Mouse (Mus musculus) spleen, adult 12 weeks (tissue): ENCODE data around the gene Trim5.
"Not testable (repeated sequence)": the region's sequence is repeated elsewhere in the genome, so short reads cannot be mapped to it uniquely, and the experiment has no call there.

Source experiments
- DNase-seq: peaks from one replicate; pipeline ENCODE4 v3.0.0; 2022; ENCODE audit warnings: low spot score

Gene Trim5

DNA sequence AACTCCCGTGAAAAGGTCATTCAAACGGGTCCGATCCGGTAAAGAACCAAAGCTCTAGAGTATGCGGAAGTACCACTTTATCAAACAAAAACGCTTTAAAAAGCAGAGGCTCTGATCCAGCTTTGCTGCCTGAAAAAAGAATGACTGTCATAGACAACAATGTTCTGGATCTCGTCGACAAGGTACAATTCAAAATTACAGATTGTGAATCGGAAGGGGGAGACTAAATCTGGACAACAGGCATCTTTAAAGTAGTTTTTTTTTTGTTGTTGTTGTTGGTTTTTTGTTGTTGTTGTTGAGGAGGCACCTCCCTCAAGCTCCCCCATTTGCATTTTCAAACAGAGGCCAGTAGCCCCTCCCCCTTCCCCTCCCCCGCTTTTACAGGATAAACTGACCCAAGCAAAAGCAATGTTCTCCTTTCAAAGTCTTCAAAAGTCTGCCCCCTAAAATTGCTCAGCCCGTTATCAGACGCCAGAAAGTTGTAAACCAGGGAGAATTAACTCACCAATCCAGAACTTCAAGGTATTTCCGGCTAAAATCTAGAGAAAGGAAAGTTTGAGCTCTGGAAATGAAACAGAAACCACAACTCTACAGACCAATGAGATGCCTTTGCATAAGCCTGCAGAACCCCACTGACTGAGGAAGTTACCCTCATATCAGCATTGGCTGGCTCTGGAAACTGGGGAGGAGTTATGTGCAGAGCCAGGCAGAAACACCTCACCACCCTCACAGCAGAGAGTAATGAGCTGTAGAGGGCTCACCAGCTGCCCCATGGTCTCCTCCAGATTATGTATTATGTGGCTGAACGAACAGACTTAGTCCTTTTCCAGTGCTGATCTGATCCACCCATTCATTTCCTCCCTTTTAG is at the start of gene Trim5:
Trim5 (minus strand) TSS at position 519 of the 868 bp plus-strand sequence.
- peak; percentile 0 for DNase-seq

GRCm38 (mm10) chr7:104335547-104335946 is 47.7 kb upstream of the Trim5 start:
- DNase-seq = not testable (repeated sequence)

- DNase-seq = not testable (repeated sequence)
Measured at GRCm38 (mm10) chr7:104329171-104329570, 41.3 kb upstream of the Trim5 start, which contains the start of gene Trim34b. Gene Trim34b (plus strand): TSS chr7:104329471.

- DNase-seq = no peak
Measured at GRCm38 (mm10) chr7:104322028-104322427, 34.1 kb upstream of the Trim5 start.

DNA sequence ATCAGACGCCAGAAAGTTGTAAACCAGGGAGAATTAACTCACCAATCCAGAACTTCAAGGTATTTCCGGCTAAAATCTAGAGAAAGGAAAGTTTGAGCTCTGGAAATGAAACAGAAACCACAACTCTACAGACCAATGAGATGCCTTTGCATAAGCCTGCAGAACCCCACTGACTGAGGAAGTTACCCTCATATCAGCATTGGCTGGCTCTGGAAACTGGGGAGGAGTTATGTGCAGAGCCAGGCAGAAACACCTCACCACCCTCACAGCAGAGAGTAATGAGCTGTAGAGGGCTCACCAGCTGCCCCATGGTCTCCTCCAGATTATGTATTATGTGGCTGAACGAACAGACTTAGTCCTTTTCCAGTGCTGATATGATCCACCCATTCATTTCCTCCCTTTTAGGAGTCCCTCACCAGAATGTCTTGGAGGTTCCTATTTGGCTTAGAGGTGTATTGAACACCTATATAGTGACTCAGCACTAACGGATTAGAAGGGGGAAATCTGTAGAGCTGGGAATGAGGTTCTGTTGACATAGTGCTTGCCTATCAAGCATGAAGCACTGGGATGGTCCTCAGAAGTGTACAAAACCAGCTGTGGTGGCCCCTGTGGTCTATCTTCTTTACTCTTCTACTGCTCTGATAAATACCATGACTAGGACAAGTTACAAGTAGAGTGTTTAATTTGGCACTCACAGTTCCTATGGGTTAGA is 27.6 kb upstream of the Trim5 start, which contains the start of gene Trim12a:
Trim12a (minus strand) TSS at position 98 of the 712 bp plus-strand sequence.
- DNase-seq = not testable (repeated sequence)

GRCm38 (mm10) chr7:104314796-104315353 is 27.0 kb upstream of the Trim5 start:
- no peak for DNase-seq

GRCm38 (mm10) chr7:104291638-104292400 is 3.9 kb upstream of the Trim5 start:
- DNase-seq = no peak

DNA sequence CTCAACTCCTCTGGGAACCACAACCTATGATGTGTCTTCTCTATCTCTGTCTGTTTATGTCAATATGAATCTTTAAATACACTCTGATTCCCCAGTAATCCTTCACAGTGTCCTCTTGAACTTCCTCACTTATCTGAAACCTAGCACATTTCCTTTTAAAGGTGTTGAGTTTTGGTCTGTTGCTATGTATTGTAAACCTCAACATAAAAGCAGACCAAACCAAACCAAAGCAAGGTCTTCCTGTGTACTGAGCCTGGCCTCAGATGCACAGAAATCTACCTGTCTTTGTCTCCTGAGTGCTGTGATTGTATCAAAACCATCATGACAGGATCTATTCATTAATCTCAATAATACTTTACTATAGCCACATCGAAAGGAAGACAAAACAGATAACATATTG is 2.7 kb upstream of the Trim5 start:
- no peak for DNase-seq

- DNase-seq = not testable (repeated sequence)
Measured at GRCm38 (mm10) chr7:104279361-104279760, 8.5 kb downstream of the Trim5 start.

GRCm38 (mm10) chr7:104265335-104265734 is 22.6 kb downstream of the Trim5 start:
- not testable (repeated sequence) for DNase-seq

- not testable (repeated sequence) for DNase-seq
Measured at GRCm38 (mm10) chr7:104260380-104260779, 27.5 kb downstream of the Trim5 start.

DNA sequence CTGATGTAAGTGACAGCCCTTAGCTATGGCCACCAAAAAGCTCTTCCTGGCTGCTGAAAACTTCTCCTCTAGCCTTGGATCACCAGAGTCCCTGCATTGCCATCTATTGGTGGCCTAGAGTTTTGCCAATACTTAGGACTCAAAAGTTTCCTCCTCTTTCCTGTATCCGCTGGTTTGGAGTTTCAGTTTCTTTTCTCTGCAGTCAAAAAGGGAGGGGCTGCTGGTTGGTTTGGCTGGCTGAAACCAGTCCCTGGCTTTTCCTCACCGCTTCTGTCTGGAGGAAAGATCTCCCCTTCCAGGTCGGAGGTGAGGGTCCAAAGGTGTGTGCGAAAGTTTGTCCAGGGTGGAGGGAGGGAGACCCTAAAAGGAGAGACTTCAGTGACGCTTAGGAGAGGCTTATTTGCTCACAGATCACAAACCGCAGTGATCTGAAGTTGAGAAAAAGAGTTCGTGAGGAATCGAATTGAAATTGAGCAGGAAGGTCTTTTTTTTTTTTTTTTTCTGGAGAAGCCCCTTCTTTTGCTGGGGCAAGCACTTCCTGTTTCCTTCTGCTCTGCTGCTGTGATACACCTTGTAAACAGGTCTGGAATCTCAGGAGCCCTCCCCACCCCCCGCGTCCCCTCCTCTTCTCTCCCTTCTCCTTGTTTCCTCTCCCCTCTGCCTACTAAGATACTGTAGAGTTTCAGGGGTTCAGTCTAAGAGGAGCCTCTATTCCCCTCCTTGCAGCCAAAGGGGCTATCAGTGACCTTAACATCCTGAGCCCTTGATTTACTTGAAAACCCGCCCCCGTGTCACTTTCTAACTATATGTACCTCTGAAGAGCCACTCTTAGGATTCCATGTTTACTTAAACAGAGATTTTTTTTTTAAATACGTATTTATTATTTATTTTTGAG is 43.4 kb downstream of the Trim5 start, which contains the start of gene Trim34a:
Trim34a (plus strand) TSS at position 171 of the 895 bp plus-strand sequence.
- DNase-seq = peak; percentile 51

- DNase-seq = no peak
Measured at GRCm38 (mm10) chr7:104243616-104244015, 44.3 kb downstream of the Trim5 start.

- no peak for DNase-seq
Measured at GRCm38 (mm10) chr7:104240857-104241256, 47.0 kb downstream of the Trim5 start.

- no peak for DNase-seq
Measured at GRCm38 (mm10) chr7:104231203-104231602, 56.7 kb downstream of the Trim5 start.

DNA sequence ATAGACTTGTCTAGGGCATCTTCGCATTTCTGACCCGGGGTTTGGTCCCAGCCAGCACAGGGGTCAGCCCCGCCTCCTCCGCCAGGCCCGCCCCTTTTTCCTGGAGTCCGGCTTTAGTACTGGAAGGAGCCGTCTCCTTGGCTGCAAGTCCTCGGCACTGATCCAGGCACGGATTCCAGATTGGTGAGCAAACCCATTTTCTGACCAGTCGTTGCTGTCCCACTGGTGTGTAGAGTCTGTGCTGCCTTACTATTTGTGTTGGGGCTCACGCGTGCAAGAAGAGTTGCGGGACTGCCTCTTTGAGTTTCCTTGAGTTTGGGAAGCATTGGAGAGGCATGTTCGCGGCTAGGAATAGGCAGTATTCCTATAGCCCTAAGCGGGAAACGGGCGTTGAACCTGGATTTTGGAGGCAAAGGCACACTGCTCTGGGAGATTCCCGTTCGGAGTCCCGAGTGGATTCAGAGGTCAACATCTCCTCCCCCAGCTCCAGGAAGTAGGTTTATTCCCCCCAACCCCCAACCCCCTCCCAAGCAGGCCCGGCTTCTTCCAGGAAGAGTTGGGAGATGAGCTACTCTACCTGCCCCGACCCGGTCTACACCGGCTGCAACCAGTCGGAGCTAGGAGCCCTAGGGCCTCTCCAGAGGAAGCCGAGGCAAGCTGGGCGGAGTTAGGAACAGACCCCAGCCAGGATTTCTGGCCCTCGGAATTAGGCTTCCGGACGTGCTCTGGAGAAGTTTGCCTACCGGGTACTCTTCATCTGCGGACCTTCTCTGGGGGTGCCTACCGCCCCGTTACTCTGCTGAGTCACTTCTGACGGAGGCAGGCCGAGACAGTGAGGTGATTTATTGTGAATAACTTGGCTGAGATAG is 69.0 kb downstream of the Trim5 start, which contains the start of gene Trim6:
Trim6 (plus strand) TSS at position 93 of the 869 bp plus-strand sequence.
- DNase-seq = no peak

DNA sequence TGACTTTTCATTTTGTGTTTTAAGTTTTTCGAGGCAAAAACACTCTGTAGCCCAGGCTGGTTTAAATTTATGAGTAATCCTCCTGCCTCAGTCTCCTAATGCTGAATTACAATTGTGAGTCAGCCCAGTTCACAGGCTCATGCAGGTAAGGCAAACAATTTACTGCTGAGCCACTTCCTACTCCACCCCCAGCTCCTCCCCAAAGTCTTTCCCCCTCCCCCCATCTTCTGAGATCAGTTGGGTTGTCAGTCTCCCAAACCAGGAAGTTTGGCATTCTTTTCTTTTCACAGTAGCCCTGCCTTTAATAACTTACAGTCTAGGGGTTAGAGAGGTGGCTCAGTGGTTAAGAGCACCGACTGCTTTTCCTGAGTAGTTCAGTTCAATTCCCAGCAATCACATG is 70.0 kb downstream of the Trim5 start:
- DNase-seq = no peak

DNA sequence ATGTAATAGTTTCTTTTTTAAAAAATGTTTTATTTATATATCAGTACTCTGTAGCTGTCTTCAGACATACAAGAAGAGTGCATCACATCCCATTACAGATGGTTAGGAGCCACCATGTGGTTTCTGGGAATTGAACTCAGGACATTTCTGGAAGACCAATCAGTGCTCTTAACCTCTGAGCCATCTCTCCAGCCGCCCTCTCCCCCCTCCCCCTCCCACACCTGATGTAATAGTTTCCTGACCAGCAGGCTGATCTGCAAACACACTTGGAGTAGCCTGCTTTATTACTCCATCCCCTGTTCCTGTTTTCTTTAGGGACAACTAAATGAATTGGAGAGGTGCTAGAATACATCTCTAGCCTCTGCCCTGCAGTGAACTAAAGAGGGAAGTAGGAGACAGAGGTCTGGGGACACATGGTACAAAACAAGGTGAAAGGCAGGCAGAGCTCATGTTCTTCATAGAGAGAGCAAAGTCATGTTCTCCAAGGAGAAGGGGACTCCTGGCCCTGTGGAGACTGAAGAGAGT is 71.8 kb downstream of the Trim5 start:
- no peak for DNase-seq
